In genomic region chr1:86614269-86614668, GRCm38 (mm10) we compare ENCODE assay signal across 11 mouse cellular contexts. TPM values are rescaled to one million over a fixed set of nuclear protein-coding genes. Genes with fewer than 3 reads are reported as not detected.
DNase-seq lines count a peak whose midpoint lies in the region; ATAC-seq and TF ChIP-seq lines count a peak whose summit lies in the region.
"Had no signal": no experiment of that assay in that cellular context is flagged by ENCODE, and none has a peak within 500 bp of the region (broad histone marks: within the 10 kb centered on the region; RNA-seq: fewer than 3 reads in every experiment).

No protein-coding gene starts in this region.

- no peaks in the 10 kb centered on the region for H3K27me3 ChIP-seq in midbrain, postnatal 0 days (ENCODE audit: insufficient read depth, low read length)
- H3K27me3 ChIP-seq: embryonic facial prominence, embryonic 15.5 days; neural tube, embryonic 13.5 days; stomach, embryonic 15.5 days had no signal

- no peak overlapping the region for H3K27ac ChIP-seq in midbrain, postnatal 0 days (ENCODE audit: low read depth, low read length)
- H3K27ac ChIP-seq: embryonic facial prominence, embryonic 15.5 days; neural tube, embryonic 13.5 days; stomach, embryonic 15.5 days had no signal

- peaks cover 3% of the 10 kb centered on the region for H3K36me3 ChIP-seq in midbrain, postnatal 0 days (ENCODE audit: insufficient read depth, low read length)
- H3K36me3 ChIP-seq: stomach, embryonic 15.5 days had no signal

- H3K4me3 ChIP-seq in midbrain, postnatal 0 days (ENCODE audit: low read depth, low read length) = no peak overlapping the region
- H3K4me3 ChIP-seq: embryonic facial prominence, embryonic 15.5 days; neural tube, embryonic 13.5 days; stomach, embryonic 15.5 days had no signal

- intact Hi-C loops in heart, postnatal 10 days (cut with DNase I) = loop anchor here (2.0 kb wide), 1 partner anchor 573 kb away; no protein-coding TSS in a partner anchor
- intact Hi-C loops in heart, postnatal 36 days (cut with DNase I) = loop anchor here (2.0 kb wide), 1 partner anchor 573 kb away; no protein-coding TSS in a partner anchor

- peak; percentile 8 to 34 for DNase-seq in heart, postnatal 10 days
- DNase-seq in heart, postnatal 36 days = no peak
- DNase-seq in lung, postnatal 10 days = peak; percentile 10
- no peak for DNase-seq in lung, postnatal 25 days (ENCODE audit: low spot score)
- peak; percentile 57 for DNase-seq in adipocyte (ENCODE audit: low spot score)
- DNase-seq in midbrain, postnatal 0 days (ENCODE audit: low spot score) = peak; percentile 76
- no peak for DNase-seq in natural killer cell, adult 2 months (ENCODE audit: low spot score in 2 of 2)
- no peak for DNase-seq in frontal cortex, postnatal 36 days (ENCODE audit: low spot score in 2 of 2)

- no peaks in the 10 kb centered on the region for H3K9me3 ChIP-seq in midbrain, postnatal 0 days (ENCODE audit: low read length)
- H3K9me3 ChIP-seq: embryonic facial prominence, embryonic 15.5 days; neural tube, embryonic 13.5 days; stomach, embryonic 15.5 days had no signal

- ATAC-seq in midbrain, postnatal 0 days (ENCODE audit: low FRiP score) = 0 out of 2 replicates have a peak, but pooled peaks have one; percentile 55

- TF ChIP-seq CTCF in midbrain, postnatal 0 days (IDR thresholded peaks at IDR 0.05) = peak; percentile 81

- H3K9ac ChIP-seq in midbrain, postnatal 0 days (replicated peaks; ENCODE audit: low read length, poor library complexity, severe bottlenecking) = no peak overlapping the region
- H3K9ac ChIP-seq: embryonic facial prominence, embryonic 15.5 days; neural tube, embryonic 13.5 days; stomach, embryonic 15.5 days had no signal

- no peaks in the 10 kb centered on the region for H3K4me1 ChIP-seq in midbrain, postnatal 0 days (ENCODE audit: insufficient read depth, low read length)
- H3K4me1 ChIP-seq: embryonic facial prominence, embryonic 15.5 days; neural tube, embryonic 13.5 days; stomach, embryonic 15.5 days had no signal

- H3K4me2 ChIP-seq in midbrain, postnatal 0 days (ENCODE audit: low read depth, low read length, poor library complexity, severe bottlenecking) = no peak overlapping the region
- H3K4me2 ChIP-seq: embryonic facial prominence, embryonic 15.5 days; neural tube, embryonic 13.5 days; stomach, embryonic 15.5 days had no signal

RNA-seq across cellular contexts. Expression of gene Cops7b, which starts 31.6 kb away (rescaled TPM):
- 10 to 100 TPM; 11.0 to 12.6 TPM for total RNA-seq in heart, postnatal 10 days (2021)
- 10 to 100 TPM in 1 of 2 experiments, 1 to 10 TPM in 1; 10.0 to 11.2 TPM for total RNA-seq in heart, postnatal 36 days (2021)
- total RNA-seq in midbrain, postnatal 0 days (2014; rRNA removed) = 39.0 and 42.1 TPM in 2 replicates
- 53.4 and 56.2 TPM in 2 replicates for polyA plus RNA-seq in midbrain, postnatal 0 days (2015; fragmentation: Nextera tagmentation; extraction: Ambion mirVana)

RNA-seq across cellular contexts. Expression of gene Pde6d, which starts 31.8 kb away (rescaled TPM):
- 10 to 100 TPM; 37.9 to 40.9 TPM for total RNA-seq in heart, postnatal 10 days (2021)
- 10 to 100 TPM; 41.7 to 44.1 TPM for total RNA-seq in heart, postnatal 36 days (2021)
- 48.1 and 54.8 TPM in 2 replicates for total RNA-seq in midbrain, postnatal 0 days (2014; rRNA removed)
- polyA plus RNA-seq in midbrain, postnatal 0 days (2015; fragmentation: Nextera tagmentation; extraction: Ambion mirVana) = 116 and 124 TPM in 2 replicates

RNA-seq across cellular contexts. Expression of gene Nppc, which starts 56.1 kb away (rescaled TPM):
- total RNA-seq in heart, postnatal 10 days (2021) = under 1 TPM; 0.42 to 0.93 TPM
- total RNA-seq in heart, postnatal 36 days (2021) = under 1 TPM in 1 of 2 experiments, not detected in 1; 0.28 TPM
- 6.3 and 6.6 TPM in 2 replicates for total RNA-seq in midbrain, postnatal 0 days (2014; rRNA removed)
- polyA plus RNA-seq in midbrain, postnatal 0 days (2015; fragmentation: Nextera tagmentation; extraction: Ambion mirVana) = 4.3 and 6.5 TPM in 2 replicates

Comparison
In these comparisons a context has a peak if more than half of its experiments do, and no peak if none do; other contexts are left out.
1. DNase-seq: peak in heart, postnatal 10 days (2 of 2), lung, postnatal 10 days (single experiment), adipocyte (single experiment) and midbrain, postnatal 0 days (single experiment); none in heart, postnatal 36 days (0 of 2), lung, postnatal 25 days (single experiment), natural killer cell, adult 2 months (0 of 2) and frontal cortex, postnatal 36 days (0 of 2).